Mouse (Mus musculus): ENCODE measurements around the gene Stac2.

Gene Stac2

DNA sequence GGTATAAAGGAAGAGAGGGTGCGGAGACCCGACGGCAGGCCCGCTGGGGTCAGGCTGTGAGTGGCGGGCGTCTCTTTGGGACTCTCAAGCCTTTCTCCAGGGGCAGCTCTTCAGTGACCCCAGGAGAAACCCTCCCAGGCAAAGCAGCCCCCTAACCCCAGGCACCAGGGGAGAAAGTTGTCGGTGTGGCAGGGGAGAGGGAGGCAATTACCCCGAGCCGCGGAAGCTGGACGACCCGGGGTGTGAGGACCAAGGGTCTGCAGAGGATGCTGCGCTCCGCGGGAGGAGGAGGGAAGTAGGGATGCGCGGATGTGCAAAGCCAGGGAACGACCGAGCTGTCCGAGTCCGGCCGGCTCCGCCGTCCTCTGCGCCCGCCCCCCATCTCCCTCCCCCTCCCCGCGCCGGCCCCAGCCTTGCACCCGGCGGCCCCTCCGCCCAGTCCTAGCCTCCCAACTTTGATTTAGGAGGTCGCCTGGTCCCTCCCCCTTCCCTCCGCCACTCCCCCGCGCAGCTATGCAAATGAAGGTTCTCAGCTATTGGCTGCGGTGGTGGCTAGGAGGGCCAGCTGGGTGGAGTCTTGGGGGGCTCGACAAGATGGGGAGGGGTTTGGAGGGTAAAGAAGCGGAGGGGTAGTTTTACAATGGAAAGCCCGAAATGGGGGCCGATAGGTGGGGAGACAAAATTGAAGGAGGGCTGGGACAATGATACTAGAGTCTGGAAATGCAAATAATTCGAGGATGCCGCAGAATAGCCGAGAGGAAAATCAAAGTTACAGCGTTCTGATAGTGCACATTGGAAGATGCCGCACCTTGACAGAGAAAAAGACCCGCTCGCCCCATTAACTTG, at the start of gene Stac2:
Gene Stac2 (minus strand): TSS at position 474 of the 846 bp plus-strand sequence.
- DNase-seq, result peak; percentile 60

DNA sequence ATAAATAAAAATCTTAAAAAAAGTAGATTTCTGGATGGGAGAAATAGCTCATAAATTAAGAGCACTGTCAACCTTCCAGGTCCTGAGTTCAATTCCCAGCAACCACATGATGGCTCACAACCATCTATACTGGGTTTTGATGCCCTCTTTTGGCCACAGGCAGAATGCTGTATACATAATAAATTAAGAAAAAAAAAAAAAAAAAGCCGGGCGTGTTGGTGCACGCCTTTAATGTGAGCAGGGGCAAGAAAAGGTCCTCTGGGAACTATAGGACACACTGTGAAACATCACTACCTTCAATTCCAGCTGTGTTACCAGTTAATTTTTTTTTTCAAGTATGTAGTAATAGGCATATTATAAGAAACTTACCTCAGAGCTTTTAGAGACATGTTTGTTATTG, 48.1 kb upstream of the Stac2 start:
- no peak for DNase-seq

GRCm38 (mm10) chr11:98090583-98090982, 37.3 kb upstream of the Stac2 start:
- DNase-seq, result no peak

DNA sequence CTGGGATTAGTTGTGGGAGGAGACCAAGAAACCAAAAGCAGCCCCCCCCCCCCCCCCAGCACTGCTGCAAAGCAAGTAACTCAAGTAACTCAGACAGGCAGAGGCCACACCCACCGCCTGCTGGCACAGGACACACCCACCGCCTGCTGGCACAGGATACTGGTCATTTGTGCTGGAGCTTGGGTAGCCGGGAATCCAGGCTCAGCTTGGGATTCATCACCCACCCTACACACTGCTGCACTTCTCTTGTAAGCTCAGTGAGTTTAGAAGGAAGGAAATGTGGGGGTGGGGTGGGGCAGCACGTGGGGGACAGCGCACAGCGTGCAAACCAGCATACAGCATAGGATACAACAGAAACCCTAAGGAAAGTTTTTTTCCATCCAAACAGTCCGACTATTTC, 35.0 kb upstream of the Stac2 start:
- peak; percentile 28 for DNase-seq

DNA sequence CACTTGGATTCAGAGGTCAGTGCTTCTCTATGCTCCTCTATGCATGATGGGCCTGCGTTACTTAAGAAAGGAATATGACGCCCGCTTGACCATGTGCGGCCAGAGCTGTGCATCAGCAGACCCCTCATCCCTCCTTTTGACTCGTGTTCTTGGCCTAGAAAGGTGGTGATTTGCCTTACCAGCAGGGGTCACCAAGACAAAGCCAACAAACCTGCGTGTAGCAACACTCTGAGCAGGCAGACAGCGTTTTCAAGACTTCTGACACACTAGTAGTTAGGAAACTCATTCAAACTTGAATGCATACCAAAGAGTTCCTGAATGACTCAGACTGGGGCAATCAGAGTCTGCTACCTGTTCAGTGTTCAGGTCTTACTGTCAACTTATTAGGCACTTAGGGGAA, 33.3 kb upstream of the Stac2 start:
- no peak for DNase-seq

GRCm38 (mm10) chr11:98086141-98086540, 32.9 kb upstream of the Stac2 start:
- DNase-seq, result peak; percentile 46

DNA sequence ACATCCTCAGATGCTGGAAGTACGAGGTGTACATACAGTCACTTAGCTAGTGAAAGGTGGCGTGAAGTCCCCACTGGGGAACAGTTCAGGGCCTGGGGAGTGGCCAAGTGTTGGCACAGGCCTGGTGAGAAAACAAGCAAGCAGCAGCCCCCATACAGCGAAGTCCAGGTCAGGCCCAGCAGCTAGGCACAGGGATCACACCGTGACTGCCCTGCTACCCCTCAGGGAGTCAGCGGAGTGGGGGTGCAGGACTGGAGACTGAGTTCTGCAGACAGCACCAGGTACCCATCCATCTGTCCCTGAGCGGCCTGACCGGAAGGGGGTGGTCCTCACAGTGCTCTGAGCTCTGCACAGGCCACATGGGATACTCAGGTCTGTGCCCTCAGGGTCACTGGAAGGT, 29.5 kb upstream of the Stac2 start:
- no peak for DNase-seq

DNA sequence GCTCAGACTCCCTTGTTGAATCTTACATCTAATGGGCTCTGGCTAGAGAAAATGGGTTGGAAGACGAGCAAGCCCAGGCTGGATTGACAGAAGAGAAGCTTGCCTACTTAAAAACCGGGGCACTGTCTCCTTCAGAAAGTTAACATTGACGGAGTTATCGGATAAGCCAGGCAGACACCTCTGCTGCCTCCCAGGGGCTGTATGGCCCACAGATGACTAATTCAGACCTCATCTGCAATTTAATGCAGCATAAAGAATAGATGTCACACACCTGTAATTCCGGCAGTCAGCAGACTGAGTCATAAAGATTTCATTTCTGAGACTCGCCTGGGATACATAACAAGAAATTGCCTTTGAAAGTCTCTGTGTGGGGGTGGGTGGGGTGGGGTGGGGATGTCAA, 27.2 kb upstream of the Stac2 start:
- DNase-seq, result no peak

GRCm38 (mm10) chr11:98077086-98077485, 23.8 kb upstream of the Stac2 start:
- DNase-seq, result no peak

GRCm38 (mm10) chr11:98075195-98075808, 22.0 kb upstream of the Stac2 start:
- DNase-seq, result peak; percentile 92

DNA sequence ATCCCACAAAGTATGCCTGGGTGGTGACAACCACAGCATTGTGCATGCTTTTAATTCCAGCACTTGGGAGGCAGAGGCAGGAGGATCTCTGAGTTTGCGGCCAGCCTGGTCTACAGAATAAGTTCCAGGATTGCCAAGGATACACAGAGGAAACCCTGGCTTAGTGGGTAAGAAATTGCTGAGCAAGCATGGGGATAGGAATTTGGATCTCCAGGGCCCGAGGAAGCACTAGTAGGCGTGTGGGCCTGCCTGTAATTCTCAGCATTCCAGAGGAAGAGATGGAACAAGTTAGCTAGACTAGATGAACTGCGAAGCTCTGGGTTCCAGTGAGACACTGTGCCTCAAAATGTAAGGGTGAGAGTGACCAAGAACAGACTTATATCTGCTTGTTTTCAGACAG, 20.2 kb upstream of the Stac2 start:
- no peak for DNase-seq

GRCm38 (mm10) chr11:98067255-98067654, 14.0 kb upstream of the Stac2 start:
- DNase-seq, result no peak

GRCm38 (mm10) chr11:98066201-98066600, 12.9 kb upstream of the Stac2 start:
- DNase-seq, result no peak

GRCm38 (mm10) chr11:98061904-98062562, 8.8 kb upstream of the Stac2 start:
- DNase-seq, result peak; percentile 53

- DNase-seq, result no peak
Measured at GRCm38 (mm10) chr11:98061441-98061840, 8.2 kb upstream of the Stac2 start.

- no peak for DNase-seq
Measured at GRCm38 (mm10) chr11:98060104-98060692, 6.9 kb upstream of the Stac2 start.

- no peak for DNase-seq
Measured at GRCm38 (mm10) chr11:98059662-98060061, 6.4 kb upstream of the Stac2 start.

DNA sequence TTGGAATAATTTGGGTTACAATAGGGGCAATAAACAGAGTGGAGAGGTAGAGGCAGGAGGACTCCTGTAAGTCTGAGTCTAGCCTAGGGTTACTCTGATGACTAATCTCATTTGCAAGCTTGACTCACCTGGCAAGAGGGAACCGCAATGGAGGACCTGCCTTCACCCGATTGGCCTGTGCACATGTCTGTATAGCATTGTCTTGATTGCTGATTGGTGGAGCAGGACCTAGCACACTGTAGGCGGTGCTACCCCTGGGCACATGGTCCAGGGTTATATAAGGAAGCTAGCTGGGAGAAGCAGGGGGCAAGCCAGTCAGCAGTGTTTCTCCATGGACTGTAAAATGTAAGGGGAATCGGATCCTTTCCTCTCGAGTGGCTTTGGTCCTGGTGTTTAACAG, 4.7 kb upstream of the Stac2 start:
- DNase-seq, result no peak

DNA sequence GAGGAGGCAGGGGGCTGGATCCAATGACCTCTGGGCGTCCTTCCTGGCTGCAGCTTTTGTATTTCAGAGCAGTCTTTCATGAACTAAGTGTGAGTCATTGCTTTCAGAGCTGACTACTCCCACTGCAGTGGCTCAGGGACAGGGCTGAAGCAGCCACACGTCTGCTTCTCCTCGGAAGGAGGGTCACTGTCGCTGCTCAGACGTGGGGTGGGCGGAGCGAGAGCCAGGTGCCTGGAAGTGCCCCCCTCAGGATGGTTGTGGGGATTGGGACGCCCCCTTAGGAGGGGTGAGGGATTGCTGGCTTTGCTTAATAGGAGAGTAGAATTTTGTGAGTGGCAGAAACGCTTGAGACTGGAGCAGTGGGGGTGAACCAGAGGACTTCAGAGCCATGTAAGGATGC, 4.2 kb upstream of the Stac2 start:
- DNase-seq, result no peak

- no peak for DNase-seq
Measured at GRCm38 (mm10) chr11:98052129-98052988, 903 bp downstream of the Stac2 start.

GRCm38 (mm10) chr11:98051611-98052128, 1.6 kb downstream of the Stac2 start:
- no peak for DNase-seq

DNA sequence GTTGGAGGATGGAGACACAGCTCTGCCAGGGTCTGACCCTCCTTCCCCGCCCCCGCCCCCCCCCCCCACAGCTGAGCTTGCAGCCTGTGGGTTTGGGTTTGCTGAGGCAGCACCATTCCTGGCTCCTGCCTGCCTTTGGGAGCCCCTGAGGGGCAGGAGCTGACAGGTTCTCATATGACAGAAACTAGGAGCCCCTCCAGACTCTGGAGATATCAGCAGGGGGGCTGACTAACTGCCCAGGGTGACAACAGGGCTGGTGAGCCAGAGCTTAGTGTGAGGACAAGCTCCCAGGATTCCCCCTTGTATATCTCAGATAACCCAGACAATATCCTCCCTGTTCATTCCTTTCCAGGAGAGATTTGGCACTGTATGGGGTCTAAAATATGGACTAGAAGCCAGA, 2.3 kb downstream of the Stac2 start:
- no peak for DNase-seq

GRCm38 (mm10) chr11:98050520-98050815, 2.8 kb downstream of the Stac2 start:
- no peak for DNase-seq
